Comparison of ENCODE assay signal across 9 mouse cellular contexts in genomic region chr16:96610806-96611205, GRCm38 (mm10).
DNase-seq lines count a peak whose midpoint lies in the region; ATAC-seq lines count a peak whose summit lies in the region.
"Had no signal": no experiment of that assay in that cellular context is flagged by ENCODE, and none has a peak within 500 bp of the region (broad histone marks: within the 10 kb centered on the region; RNA-seq: fewer than 3 reads in every experiment).

No protein-coding gene starts in this region.

- ATAC-seq in intestine, embryonic 14.5 days (replicated peaks; ENCODE audit: low FRiP score, low TSS enrichment, low read depth): no peak
- no peak for ATAC-seq in intestine, embryonic 15.5 days
- peak; percentile 71 to 72 for ATAC-seq in hematopoietic stem cell, adult 5-6 weeks (replicated peaks in 1 of 2; ENCODE audit: insufficient read depth in 1 of 2, low FRiP score in 2 of 2, low TSS enrichment in 1 of 2, low read depth in 1 of 2, poor library complexity in 2 of 2, severe bottlenecking in 2 of 2)
- ATAC-seq in inflammation-experienced regulatory T-cells, adult 6 months: no peak

- no peaks in the 10 kb centered on the region for H3K4me1 ChIP-seq in intestine, embryonic 14.5 days (replicated peaks; ENCODE audit: control insufficient read depth, insufficient read depth, low read length)
- no peaks in the 10 kb centered on the region for H3K4me1 ChIP-seq in intestine, embryonic 15.5 days (replicated peaks)
- H3K4me1 ChIP-seq in limb, embryonic 10.5 days: no peaks in the 10 kb centered on the region
- H3K4me1 ChIP-seq: limb, embryonic 13.5 days had no signal

- H3K27me3 ChIP-seq in intestine, embryonic 14.5 days (replicated peaks; ENCODE audit: control insufficient read depth, insufficient read depth, low read length): no peaks in the 10 kb centered on the region
- H3K27me3 ChIP-seq in intestine, embryonic 15.5 days (replicated peaks): no peaks in the 10 kb centered on the region
- no peaks in the 10 kb centered on the region for H3K27me3 ChIP-seq in limb, embryonic 10.5 days (ENCODE audit: low read depth, poor library complexity, severe bottlenecking)
- H3K27me3 ChIP-seq: limb, embryonic 13.5 days had no signal

- no peaks in the 10 kb centered on the region for H3K36me3 ChIP-seq in intestine, embryonic 14.5 days (ENCODE audit: control insufficient read depth, insufficient read depth, low read length)
- H3K36me3 ChIP-seq in intestine, embryonic 15.5 days: no peaks in the 10 kb centered on the region
- no peaks in the 10 kb centered on the region for H3K36me3 ChIP-seq in limb, embryonic 10.5 days
- H3K36me3 ChIP-seq: limb, embryonic 13.5 days had no signal

- no peaks in the 10 kb centered on the region for H3K9me3 ChIP-seq in intestine, embryonic 14.5 days (ENCODE audit: control insufficient read depth, low read length)
- H3K9me3 ChIP-seq in intestine, embryonic 15.5 days: no peaks in the 10 kb centered on the region
- no peaks in the 10 kb centered on the region for H3K9me3 ChIP-seq in limb, embryonic 10.5 days (replicated peaks)
- H3K9me3 ChIP-seq: limb, embryonic 13.5 days had no signal

- no peak overlapping the region for H3K27ac ChIP-seq in intestine, embryonic 14.5 days (ENCODE audit: low read depth)
- H3K27ac ChIP-seq in intestine, embryonic 15.5 days: no peak overlapping the region
- H3K27ac ChIP-seq in limb, embryonic 10.5 days: no peak overlapping the region
- H3K27ac ChIP-seq: limb, embryonic 13.5 days had no signal

- peak; percentile 70 for DNase-seq in intestine, embryonic 14.5 days (ENCODE audit: low spot score)
- peak; percentile 63 for DNase-seq in MN1 (ENCODE audit: low spot score)
- peak; percentile 82 for DNase-seq in brain, adult 2 months (ENCODE audit: low read depth, low spot score)
- peak; percentile 41 for DNase-seq in limb, embryonic 10.5 days (ENCODE audit: low spot score)
- peak; percentile 44 for DNase-seq in right cerebral cortex, postnatal 4 days

- H3K9ac ChIP-seq in intestine, embryonic 14.5 days (ENCODE audit: low read length): no peak overlapping the region
- H3K9ac ChIP-seq in intestine, embryonic 15.5 days: no peak overlapping the region
- H3K9ac ChIP-seq: limb, embryonic 13.5 days had no signal

- H3K4me2 ChIP-seq in intestine, embryonic 14.5 days (ENCODE audit: low read length): no peak overlapping the region
- no peak overlapping the region for H3K4me2 ChIP-seq in intestine, embryonic 15.5 days (replicated peaks)
- H3K4me2 ChIP-seq: limb, embryonic 13.5 days had no signal

- WGBS in intestine, embryonic 14.5 days: 84% methylated on average over 1 of the region's 1 CpGs
- WGBS in intestine, embryonic 15.5 days: 85% methylated on average over 1 of the region's 1 CpGs
- WGBS in limb, embryonic 10.5 days: 83% methylated on average over 1 of the region's 1 CpGs

- H3K4me3 ChIP-seq in intestine, embryonic 14.5 days (ENCODE audit: low read depth, low read length): no peak overlapping the region
- H3K4me3 ChIP-seq in intestine, embryonic 15.5 days (replicated peaks): no peak overlapping the region
- no peak overlapping the region for H3K4me3 ChIP-seq in limb, embryonic 10.5 days
- H3K4me3 ChIP-seq: limb, embryonic 13.5 days had no signal

Comparison
In these comparisons a context has a peak if more than half of its experiments do, and no peak if none do; other contexts are left out.
1. ATAC-seq: peak in hematopoietic stem cell, adult 5-6 weeks (2 of 2); none in intestine, embryonic 14.5 days (single experiment), intestine, embryonic 15.5 days (single experiment) and inflammation-experienced regulatory T-cells, adult 6 months (single experiment).
2. Peak in every context shown above with its lines, with median percentiles within 50 percentile points of each other: DNase-seq.